Mouse (Mus musculus): Measurements from ENCODE around the gene Rbm20. TPM values are rescaled to one million over a fixed set of nuclear protein-coding genes. Genes with fewer than 3 reads are reported as not detected.

The Rbm20 gene
- total and polyA plus RNA-seq, 2 experiments from 2014 or later, result 1.4 to 3.4 TPM

- H3K4me2 ChIP-seq (ENCODE audit: low read depth), result no peak overlapping the region
- no peak overlapping the region for H3K9ac ChIP-seq
These were observed 153.5 kb downstream of the Rbm20 start for GRCm38 (mm10) chr19:53830407-53831163.

DNA sequence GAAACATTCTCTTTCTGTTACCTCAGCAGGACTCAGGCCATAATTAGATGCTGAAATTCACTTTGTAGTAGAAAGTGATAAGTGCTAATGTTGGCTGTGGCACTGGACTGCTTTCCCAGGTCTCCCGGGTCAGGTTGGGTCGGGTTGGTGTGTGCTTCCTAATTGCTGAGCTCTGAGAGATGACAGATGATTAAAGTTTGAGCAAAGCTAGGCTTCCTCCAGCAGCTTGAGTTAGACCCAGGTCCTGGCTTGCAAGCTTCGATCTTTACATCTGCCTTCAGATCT, 154.0 kb downstream of the Rbm20 start:
- 20% methylated on average over 3 of the region's 3 CpGs for WGBS
- ATAC-seq (0 out of 2 replicates have a peak, but pooled peaks have one; percentile 4), DNase-seq (no peak)
- no peaks in the 10 kb centered on the region for H3K27me3 ChIP-seq (ENCODE audit: insufficient read depth, low read length)
- H3K27ac ChIP-seq (ENCODE audit: low read depth, low read length), result no peak overlapping the region
- no peak for TF ChIP-seq CTCF (IDR thresholded peaks at IDR 0.05; ENCODE audit: low read depth)
- H3K4me1 ChIP-seq (ENCODE audit: insufficient read depth), result no peaks in the 10 kb centered on the region
- H3K4me3 ChIP-seq (ENCODE audit: low read depth, low read length), result no peak overlapping the region
- H3K9ac ChIP-seq, result no peak overlapping the region
- no peaks in the 10 kb centered on the region for H3K36me3 ChIP-seq (ENCODE audit: insufficient read depth)
- no peaks in the 10 kb centered on the region for H3K9me3 ChIP-seq (ENCODE audit: low read length)
- H3K4me2 ChIP-seq (ENCODE audit: low read depth), result no peak overlapping the region

More at GRCm38 (mm10) chr19:53830407-53831163, 153.5 kb downstream of the Rbm20 start:
- Histone ChIP-seq H3K27ac (ENCODE audit: low read depth, low read length) (no peak overlapping the region), H3K36me3 (ENCODE audit: insufficient read depth) (no peaks in the 10 kb centered on the region), H3K9me3 (ENCODE audit: low read length) (no peaks in the 10 kb centered on the region), H3K4me1 (ENCODE audit: insufficient read depth) (no peaks in the 10 kb centered on the region), H3K27me3 (ENCODE audit: insufficient read depth, low read length) (no peaks in the 10 kb centered on the region), H3K4me3 (ENCODE audit: low read depth, low read length) (no peak overlapping the region)
- TF ChIP-seq CTCF (IDR thresholded peaks at IDR 0.05; ENCODE audit: low read depth), result no peak
- peak; percentile 87 for ATAC-seq
- DNase-seq, result no peak
- 6% methylated on average over 8 of the region's 8 CpGs for WGBS

- Histone ChIP-seq H3K4me1 (ENCODE audit: insufficient read depth) (peaks cover 3% of the 10 kb centered on the region; the same call in 1 of the 2 replicates), H3K36me3 (ENCODE audit: insufficient read depth) (no peaks in the 10 kb centered on the region), H3K4me3 (ENCODE audit: low read depth, low read length) (no peak overlapping the region), H3K27me3 (ENCODE audit: insufficient read depth, low read length) (no peaks in the 10 kb centered on the region), H3K9ac (no peak overlapping the region), H3K9me3 (ENCODE audit: low read length) (no peaks in the 10 kb centered on the region), H3K27ac (ENCODE audit: low read depth, low read length) (no peak overlapping the region), H3K4me2 (ENCODE audit: low read depth) (no peak overlapping the region)
- TF ChIP-seq CTCF (IDR thresholded peaks at IDR 0.05; ENCODE audit: low read depth), result no peak
- WGBS, result 30% methylated on average over 7 of the region's 7 CpGs
- ATAC-seq (no peak), DNase-seq (no peak)
These were observed 155.4 kb downstream of the Rbm20 start for GRCm38 (mm10) chr19:53832512-53832911.

- ATAC-seq, result peak; percentile 65
- Histone ChIP-seq H3K4me3 (ENCODE audit: low read depth, low read length) (no peak overlapping the region), H3K4me2 (ENCODE audit: low read depth) (no peak overlapping the region), H3K36me3 (ENCODE audit: insufficient read depth) (no peaks in the 10 kb centered on the region), H3K4me1 (ENCODE audit: insufficient read depth) (peaks cover 3% of the 10 kb centered on the region; the same call in 1 of the 2 replicates), H3K27me3 (ENCODE audit: insufficient read depth, low read length) (no peaks in the 10 kb centered on the region), H3K9me3 (ENCODE audit: low read length) (no peaks in the 10 kb centered on the region), H3K27ac (ENCODE audit: low read depth, low read length) (no peak overlapping the region), H3K9ac (no peak overlapping the region)
- TF ChIP-seq CTCF (IDR thresholded peaks at IDR 0.05; ENCODE audit: low read depth), result no peak
- peak; percentile 66 for DNase-seq
- WGBS, result 17% methylated on average over 8 of the region's 8 CpGs
These were observed 156.8 kb downstream of the Rbm20 start for GRCm38 (mm10) chr19:53833745-53834369.

DNA sequence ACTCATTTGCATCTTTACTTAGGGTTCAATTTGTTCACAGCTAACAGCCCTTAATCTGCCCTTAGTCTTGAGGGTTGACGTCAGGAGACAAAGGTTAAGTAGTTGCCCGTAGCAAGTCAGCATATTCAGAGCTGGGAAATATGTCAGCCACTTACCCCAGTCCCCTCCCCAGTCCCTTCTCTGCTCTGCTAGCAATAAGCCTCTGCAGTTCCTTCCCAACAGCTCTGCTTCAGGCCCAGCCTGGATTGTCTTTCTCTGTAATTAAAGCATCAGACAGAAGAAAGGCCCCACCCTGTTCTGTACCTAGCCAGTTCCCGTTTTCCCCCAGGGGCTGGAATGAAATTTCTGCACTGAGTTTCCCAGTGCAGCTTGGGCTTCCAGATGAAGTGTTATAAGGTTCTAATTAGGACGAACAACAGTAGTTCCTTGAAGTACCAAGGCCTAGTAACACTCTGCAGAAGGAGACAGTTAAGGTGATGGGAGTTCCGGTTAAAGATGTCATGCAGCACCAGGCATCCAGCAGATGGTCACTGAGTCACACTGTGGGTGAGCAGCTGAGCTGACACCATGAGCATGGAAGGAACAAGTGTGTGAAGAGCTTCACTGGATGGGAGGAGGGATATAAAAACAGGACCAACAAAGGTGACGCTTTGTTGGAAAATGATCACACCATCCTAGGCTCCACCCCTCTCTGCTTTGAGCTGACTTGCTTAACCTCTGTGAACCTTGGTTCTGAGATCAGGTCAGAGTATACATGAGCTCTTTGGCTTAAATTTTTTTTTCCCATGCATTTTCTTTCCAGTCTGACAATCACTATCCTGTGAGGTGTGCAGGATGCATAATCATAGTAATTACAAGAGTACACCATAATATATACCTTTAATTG, 159.7 kb downstream of the Rbm20 start:
- no peak for TF ChIP-seq CTCF (IDR thresholded peaks at IDR 0.05; ENCODE audit: low read depth)
- no peak overlapping the region for H3K4me2 ChIP-seq (ENCODE audit: low read depth)
- no peaks in the 10 kb centered on the region for H3K27me3 ChIP-seq (ENCODE audit: insufficient read depth, low read length)
- peak overlapping the region; percentile 19; the same call in 1 of the 2 replicates for H3K9ac ChIP-seq
- H3K4me3 ChIP-seq (ENCODE audit: low read depth, low read length), result no peak overlapping the region
- DNase-seq (no peak), ATAC-seq (no peak)
- WGBS, result 36% methylated on average over 6 of the region's 6 CpGs
- H3K4me1 ChIP-seq (ENCODE audit: insufficient read depth), result peaks cover 3% of the 10 kb centered on the region; the same call in 1 of the 2 replicates
- no peak overlapping the region for H3K27ac ChIP-seq (ENCODE audit: low read depth, low read length)
- H3K36me3 ChIP-seq (ENCODE audit: insufficient read depth), result no peaks in the 10 kb centered on the region
- H3K9me3 ChIP-seq (ENCODE audit: low read length), result no peaks in the 10 kb centered on the region

- Histone ChIP-seq H3K9me3 (ENCODE audit: low read length) (no peaks in the 10 kb centered on the region), H3K4me1 (ENCODE audit: insufficient read depth) (peaks cover 3% of the 10 kb centered on the region; the same call in 1 of the 2 replicates), H3K4me2 (ENCODE audit: low read depth) (no peak overlapping the region), H3K9ac (no peak overlapping the region), H3K27me3 (ENCODE audit: insufficient read depth, low read length) (no peaks in the 10 kb centered on the region), H3K4me3 (ENCODE audit: low read depth, low read length) (no peak overlapping the region), H3K27ac (ENCODE audit: low read depth, low read length) (no peak overlapping the region), H3K36me3 (ENCODE audit: insufficient read depth) (no peaks in the 10 kb centered on the region)
- ATAC-seq, result peak; percentile 38; the same call in 1 of the 2 replicates
- no peak for DNase-seq
- 59% methylated on average over 9 of the region's 9 CpGs for WGBS
- TF ChIP-seq CTCF (IDR thresholded peaks at IDR 0.05; ENCODE audit: low read depth), result 0 out of 2 replicates have a peak, but pooled peaks have one; percentile 29
These were observed 161.7 kb downstream of the Rbm20 start for GRCm38 (mm10) chr19:53838850-53839249.

Measured in forebrain, postnatal 0 days (tissue).